Mouse (Mus musculus) thymus, postnatal 10 days (tissue): ENCODE data around the gene Ankrd13d.
A peak's percentile ranks its signal among the peaks of the same experiment; 100 is the strongest.
"Not testable (repeated sequence)": the region's sequence is repeated elsewhere in the genome, so short reads cannot be mapped to it uniquely, and the experiment has no call there.

ENCODE experiments used
- DNase-seq, 2 experiments: peaks; one replicate each; pipeline ENCODE4 v3.0.0; 2021; ENCODE audit warnings: low spot score in 2 of 2

Ankrd13d gene

DNA sequence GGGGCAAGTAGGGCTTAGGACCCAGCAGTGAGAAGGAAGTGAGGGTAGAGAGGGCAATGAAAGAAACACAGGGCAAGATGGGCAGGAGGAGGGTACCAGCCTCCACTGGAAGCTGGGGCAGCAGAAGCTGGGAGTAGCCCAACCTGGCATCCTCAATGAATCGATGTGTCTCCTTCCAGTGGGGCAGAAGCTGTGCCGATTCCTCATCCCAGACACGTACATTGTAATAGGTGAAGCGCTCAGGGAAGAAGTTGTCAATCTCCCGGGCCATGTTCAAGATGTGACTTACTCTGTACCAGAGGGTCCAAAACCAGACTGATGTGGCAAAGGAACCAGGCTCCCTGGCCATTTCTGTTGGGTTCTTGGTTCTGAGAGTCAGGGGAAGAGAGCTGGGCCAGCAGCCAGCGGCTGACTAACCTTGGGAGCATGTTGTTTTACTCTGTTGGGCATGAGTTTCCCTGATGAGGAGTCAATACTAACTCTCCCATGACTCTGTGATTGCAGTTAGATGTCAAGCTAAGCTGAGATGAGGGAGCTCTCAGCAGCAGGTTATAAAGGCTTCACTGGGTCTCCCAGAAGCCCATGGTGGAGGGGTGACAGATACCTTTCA lies 18.7 kb downstream of the Ankrd13d start:
- no peak for DNase-seq

DNA sequence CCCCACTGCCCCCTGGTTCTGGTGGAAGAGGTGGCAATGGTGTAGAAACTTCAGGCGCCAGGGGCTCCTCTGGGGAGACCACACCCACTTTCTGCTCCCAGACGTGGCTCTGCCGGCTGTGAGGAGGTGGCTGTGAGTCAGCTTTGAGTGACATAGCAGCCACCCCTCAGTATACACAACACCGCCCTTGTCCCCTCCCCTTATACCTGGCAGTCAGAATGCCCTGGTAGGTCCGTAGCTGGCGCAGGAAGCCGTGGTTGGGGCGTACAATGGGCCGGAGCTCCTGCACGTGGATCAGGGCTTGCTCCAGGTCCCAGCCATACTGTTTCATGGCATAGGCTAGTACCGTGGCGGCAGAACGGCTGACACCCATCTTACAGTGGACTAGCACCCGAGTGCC lies 19.2 kb downstream of the Ankrd13d start:
- DNase-seq, result no peak

DNA sequence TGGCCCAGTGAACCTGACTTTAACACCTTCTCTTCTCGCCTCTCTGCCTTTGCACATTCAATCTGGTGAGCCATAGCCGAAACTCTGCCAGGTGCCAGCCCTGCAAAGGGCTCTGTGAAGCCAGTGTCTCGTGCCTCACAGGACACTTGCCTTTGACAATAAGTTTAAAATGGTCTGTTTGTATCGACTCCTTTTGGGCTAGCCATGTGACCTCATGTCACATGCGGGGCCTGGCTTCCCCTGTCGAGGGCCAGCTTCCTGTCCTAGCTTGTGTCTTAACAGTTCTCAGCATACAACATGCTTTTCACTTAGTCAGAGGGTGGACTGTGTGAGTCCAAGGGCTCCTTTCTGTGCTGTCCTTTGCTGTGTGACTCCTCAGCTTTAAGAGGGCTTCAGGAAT lies 20.2 kb downstream of the Ankrd13d start:
- no peak for DNase-seq

DNA sequence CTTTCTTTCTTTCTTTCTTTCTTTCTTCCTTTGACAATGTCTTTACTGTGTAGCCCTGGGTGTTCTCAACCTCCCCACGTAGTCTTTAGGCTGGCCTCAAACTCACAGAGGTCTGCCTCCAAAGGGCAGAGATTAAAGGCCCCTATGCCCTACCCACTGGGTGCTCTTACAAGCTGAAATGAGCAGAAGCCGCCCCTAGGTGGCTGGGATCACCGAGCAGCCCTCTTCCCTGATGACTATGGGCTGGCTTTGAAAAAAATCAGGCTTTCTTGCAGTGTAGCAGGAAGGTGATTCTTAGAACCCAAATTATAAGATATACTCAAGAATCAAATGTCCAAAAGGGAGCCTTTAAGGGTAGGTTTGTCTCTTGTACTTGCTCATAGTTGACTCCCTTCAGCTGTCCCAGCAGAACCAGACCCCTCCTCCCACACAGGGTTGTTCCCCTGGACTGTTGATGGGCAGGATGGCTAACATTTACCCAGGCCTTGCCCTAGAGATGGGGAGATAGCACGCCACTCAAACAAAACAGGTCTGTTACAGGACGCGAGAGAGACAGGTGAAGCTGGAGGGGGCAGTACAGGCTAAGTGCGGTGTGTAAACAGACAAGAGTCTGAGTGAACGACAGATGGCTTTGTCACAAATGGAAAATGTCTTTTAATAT lies 21.8 kb downstream of the Ankrd13d start:
- peak in 1 of 2 experiments; percentile 51 for DNase-seq

DNA sequence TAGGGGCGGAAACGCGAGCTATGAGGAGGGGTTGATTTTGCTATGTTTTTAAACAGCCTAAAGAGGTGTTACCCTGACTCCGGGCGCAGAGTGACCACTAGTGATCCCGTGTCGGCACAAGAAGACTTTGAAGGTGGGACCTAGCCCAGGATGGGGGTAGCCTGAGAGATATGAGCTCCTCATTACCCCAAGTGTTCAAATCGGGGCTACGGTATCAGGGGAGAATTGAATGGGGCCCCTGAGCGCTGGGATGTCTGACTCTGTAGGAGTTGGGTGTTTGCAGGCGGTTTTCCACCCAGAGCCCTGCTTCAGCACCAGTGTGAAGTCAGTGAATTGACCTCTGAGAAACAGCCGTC lies 25.1 kb downstream of the Ankrd13d start:
- no peak for DNase-seq

DNA sequence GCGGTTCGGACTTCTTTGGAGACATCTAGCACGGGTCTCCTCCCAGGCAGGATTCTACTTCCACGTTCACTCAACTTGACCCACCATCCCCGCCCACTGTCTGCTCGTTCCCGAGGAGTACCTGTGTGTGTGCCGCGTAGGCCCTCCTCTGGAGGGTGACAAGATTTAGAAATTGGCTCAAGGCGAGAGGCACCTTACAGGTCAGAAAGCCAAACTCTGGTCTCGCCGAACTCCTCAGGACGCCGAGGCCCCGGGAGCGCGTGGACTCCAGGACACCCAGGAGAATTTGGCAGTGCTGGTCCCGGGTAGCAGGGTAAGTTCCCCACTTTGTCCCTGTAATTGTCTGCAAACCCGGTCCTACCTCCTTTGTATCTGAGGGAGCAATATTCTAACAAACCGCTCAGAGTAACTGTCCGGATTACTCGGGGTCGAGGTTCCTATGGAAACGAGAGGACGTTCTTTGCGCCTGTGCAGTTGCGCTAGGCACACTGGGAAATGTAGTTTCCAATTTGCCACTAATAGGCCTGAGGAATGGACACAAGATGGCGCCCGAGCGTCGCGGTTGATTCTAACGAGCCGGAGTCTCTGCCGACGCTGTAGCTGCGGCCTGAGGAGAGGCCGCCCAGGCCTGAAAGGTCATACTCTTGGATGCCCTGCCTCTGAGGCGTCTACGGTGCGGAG lies 25.6 kb downstream of the Ankrd13d start:
- peak; percentile 80 to 92 for DNase-seq

DNA sequence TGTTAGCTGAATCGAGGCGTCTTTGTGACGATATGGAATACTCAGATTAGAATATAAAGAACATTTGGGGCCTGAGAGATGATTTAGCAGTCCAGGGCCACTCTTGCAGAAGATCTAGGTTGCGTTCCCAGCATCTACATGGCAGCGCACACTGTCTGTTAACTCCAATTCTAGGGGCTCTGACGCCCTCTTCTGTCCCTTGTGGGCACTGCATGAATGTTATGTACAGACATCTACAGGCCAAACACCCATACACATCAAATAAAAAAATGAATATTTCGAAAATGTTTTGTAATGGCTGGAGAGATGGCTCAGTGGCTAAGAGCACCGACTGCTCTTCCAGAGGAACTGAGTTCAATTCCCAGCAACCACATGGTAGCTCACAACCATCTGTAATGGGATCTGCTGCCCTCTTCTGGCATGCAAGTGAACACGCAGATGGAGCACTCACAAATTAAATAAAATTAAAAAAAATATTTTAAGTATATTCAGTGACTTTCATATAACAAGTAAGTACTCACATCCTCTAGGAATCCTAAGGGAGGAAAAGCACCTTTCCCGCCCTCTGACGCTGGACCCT lies 27.3 kb downstream of the Ankrd13d start:
- no peak for DNase-seq

DNA sequence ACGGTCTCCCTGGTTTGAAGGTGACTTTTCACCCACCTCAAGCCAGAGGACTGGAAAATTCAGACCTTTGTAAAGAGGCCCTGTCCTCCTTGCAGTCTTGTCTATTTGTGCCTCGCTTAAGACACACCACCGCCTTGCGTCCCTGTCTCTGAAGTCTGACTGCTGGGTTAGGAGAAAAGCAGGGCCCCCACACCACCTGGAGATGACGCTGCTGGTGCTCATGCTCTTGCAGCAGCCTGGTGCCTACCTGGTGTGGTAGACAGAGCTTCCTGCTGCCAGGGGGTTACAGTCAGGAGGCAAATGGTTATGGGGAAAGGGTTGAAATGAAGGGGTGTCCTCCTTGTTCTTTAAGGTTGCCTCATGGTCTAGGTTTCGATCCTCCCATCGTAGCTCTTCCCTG lies 28.7 kb downstream of the Ankrd13d start:
- no peak for DNase-seq

DNA sequence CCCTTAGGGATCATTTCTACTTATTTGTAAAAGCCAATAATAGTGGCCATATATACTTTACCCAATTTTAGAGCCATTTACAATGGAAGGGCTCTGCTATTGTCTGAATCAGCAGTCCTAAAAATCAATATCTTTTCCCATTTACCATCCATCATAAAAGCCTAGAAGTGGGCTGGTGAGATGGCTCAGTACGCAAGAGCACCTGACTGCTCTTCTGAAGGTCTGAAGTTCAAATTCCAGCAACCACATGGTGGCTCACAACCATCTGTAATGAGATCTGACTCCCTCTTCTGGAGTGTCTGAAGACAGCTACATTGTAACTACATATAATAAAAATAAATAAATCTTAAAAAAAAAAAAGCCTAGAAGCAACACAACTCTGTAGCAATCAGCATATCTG lies 34.3 kb downstream of the Ankrd13d start:
- DNase-seq, result not testable (repeated sequence)

DNA sequence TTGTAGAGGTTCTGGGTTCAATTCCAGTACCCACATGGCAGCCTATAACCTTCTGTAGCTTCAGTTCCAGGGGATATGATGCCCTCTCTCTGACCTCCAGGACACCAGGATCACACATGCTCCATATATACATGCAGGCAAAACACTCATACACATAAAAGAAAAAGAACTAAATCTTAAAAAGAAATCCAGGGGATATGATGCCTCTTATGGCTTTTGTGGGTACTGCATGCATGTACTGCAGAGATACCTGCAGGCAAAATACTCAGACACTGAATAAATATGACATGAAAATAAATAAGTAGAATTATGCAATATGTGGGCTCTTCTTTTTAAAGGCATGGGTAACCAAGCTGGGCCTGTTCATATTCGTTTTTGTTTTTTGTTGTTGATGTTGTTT lies 35.9 kb downstream of the Ankrd13d start:
- no peak for DNase-seq

DNA sequence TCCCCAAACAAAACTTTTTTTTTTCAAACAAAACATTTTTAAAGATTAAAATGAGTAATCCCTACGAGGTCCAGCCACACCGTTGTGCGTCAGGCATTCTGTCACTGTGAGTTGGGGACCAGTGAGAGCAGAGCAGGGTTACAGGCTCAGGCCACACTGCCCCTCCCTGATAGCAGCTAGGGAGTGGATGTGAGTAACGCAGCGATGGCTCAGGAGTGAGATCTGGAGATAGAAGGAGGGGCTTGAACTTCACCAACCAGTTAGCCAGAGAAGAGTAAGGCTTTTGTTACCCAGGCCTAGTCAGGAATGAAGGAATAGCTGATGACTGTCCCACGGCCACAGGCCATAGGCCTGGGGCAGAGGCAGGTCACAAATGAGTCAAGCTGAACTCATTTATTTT lies 38.2 kb downstream of the Ankrd13d start:
- no peak for DNase-seq

DNA sequence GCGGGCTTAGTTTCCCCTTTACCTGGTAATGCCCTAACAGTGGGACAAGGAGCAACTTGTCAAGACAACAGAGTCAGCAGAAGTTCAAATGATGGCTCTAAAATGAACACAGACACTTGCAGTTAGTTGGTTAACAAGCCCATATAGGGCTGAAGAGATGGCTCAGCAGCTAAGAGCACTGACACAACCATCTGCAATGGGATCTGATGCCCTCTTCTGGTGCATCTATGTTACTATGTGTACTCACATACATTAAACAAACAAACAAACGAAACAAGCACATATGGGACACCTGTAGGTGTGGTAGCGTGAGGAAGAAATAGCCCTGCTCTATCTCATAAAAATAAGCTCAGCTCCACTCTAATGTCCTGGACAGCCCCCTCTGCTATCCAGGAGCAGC lies 40.5 kb downstream of the Ankrd13d start:
- DNase-seq, result no peak

DNA sequence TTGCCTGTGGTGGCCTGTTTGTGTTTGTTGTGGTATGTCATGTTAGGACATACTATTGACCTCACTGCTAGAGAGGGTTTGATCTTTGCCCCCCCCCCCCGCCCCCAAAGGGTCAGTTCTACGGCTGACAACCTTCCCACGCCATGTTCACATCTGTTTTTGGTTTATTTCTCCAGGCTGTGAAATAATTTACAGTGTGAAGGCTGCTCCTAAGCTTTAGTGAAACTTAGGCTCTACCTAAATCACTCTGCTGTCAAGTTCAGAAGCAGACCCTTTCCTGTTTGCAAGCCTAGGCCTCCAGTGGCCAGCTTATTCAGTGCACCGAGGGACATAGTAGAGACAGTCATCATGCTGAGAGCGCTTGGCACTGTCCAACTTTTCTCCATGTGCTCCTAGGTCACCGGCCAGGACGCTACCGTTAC lies 42.7 kb downstream of the Ankrd13d start:
- DNase-seq, result no peak

DNA sequence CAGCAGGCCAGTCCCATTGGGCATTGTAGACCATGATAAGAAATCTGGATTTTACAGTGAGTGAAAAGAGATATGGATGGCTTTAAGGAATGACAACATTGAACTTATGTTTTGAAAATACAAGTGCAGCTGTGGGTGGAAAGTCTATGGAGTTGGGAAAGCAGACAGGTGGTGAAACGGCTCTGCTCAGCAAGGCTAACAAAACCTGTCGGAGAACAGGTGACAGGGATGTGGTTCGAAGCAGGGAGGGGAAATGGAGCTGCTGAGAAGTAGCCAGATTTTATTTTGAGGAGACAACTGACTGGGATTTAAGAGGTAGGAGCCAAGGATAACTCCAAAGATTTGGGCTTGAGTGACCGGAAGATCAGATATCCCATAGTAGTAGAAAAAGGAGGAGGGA lies 48.4 kb downstream of the Ankrd13d start:
- DNase-seq, result no peak

DNA sequence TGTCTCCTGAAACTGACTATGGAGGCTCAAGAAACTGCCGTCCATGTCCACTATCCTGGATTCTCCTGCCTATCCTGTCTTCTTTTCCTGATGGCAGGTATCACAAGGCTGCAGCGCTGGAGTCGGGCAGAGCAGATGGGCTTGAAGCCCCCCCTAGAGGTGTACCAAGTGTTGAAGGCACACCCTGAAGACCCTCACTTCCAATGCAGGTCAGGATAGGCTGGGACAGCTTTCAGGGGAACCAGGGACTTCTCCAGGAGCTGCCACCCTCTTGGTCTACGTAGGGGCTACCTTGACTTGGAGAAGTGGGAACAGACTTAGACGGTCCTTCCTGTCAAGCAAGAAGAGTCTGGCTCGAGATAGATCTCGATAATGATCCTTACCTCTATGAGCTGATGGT lies 50.3 kb downstream of the Ankrd13d start:
- no peak for DNase-seq

DNA sequence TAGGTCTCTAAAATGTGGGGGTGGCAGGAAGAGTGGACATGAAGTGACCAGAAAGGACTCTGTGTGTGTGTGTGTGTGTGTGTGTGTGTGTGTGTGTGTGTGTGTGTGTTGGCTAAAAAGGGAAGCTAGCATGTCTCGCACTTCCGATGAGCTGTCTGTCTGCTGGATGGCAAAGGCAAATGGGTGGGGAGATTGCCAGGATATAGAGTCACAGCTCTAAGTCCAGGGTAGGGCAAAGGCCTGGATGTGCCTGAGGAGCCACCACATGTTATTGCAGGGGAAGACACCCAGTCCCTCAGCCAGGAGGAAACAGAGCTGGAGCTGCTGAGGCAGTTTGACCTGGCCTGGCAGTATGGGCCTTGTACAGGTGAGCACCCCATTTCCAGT lies 50.8 kb downstream of the Ankrd13d start:
- no peak for DNase-seq

DNA sequence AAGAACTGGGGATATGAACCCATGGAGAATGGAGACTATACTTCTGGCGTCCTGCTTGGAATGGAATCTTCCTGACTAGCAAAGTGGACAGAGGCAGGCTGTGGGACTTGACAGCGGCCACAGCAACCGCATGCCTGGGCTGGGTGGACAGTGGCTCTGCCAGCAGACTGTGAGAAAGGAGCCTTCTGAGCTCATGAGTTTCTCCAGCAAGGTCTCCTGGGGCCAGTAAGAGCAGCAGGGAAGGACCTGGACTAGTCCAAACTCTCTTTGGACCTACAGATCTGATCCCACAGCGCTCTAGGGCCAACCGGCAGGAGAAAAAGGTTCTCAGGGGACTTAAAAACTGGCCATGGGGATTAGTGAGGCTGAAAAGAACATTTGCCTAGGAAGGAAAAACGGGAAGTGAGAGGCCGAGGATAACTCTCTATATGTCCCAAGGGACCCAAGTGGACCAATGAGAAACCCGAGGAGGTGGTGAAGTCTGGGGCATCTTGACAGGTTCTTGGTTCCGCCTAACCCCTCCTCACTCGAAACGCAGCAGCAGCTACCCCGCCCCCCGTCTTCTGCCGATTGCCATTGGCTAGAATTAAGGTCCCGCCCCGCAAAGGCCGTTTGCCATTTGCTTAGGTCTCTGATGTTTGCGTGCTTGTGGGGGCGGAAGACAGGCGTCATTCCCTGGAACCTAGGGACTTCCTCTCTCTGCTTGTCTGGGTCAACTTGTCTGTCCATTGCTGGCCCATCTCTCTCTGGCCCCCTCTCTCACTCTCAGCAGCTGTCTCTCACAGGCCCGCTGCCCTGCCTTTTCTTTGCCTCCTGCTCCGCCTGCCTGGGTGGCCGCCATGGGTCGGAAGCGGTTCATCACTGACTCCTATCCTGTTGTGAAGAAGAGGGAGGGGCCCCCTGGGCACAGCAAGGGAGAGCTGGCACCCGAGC lies 51.4 kb downstream of the Ankrd13d start, which contains the start of gene Pold4:
Gene Pold4, plus strand, starts transcription at position 647 of the 933 bp plus-strand sequence.
- DNase-seq, result peak; percentile 94 to 95

DNA sequence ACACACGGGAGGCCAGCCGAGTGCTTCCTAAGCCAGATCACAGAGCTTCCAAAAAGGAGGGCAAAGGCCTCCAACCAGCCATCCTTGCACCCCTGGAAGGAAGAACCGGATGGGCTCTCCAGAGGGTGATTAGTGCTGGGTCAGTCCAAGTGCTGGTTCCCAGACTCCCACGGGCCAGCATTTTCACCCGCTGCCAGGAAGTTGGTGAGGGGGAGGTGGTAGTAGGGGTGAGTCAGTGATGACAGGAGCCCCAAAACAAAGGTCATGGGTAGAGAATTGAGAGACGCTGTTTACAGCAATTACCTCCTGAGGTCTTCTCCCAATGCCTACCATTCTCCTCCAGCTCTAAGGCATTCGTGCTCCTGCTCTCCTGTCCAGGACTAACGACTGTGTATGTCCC lies 52.5 kb downstream of the Ankrd13d start:
- DNase-seq, result no peak

DNA sequence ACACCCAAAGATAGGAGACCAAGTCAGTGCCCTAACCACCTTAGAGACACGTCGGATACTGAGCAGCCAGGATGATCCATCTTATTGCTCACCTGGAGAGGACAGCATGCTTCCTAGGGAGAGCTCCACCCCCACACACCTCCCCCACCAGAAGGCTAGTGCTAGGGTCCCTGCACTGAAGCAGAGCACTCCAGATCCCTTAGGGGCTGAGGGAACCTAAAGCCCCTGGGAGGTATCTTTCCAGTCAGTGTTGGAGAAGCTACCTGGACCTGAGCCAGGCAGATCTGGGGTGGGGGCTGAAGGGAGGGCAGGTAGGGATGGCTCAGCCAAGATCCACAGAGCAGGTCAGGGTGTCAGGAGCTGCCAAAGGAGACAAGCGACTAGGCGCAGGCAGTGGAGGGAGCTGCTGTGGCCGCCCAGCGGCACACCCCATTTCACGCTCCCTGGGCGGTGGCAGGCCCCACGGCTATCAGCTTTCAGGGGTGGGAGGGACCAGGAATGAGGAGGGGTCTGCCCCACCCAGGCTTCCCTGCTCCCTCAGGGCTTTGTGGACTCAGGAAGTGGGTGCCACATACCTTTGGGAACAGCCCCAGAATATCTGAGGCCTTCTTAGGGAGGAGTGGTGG lies 53.4 kb downstream of the Ankrd13d start:
- no peak for DNase-seq

DNA sequence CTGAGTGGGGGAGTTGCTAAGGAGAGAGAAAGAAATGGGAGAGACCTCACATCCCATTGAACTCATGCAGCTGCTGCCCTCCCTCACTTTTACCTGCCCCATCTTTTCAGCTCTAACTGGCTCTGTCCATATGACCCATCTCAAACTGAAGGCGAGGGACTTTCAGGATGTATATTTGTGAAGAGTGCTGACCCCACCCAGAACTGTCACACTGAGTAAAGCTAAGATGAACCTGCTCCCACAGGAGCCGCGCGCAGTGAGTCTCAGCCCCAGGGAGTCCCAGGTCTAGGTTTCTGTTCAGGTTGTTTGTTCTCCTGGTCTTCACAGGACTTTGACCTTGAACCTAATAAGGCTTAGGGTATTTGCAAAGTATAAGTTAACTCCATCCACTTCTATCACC lies 54.0 kb downstream of the Ankrd13d start:
- no peak for DNase-seq
